Mouse (Mus musculus) lung, embryonic 14.5 days (tissue): ENCODE results near the gene Ntrk3. TPM values are rescaled to one million over a fixed set of nuclear protein-coding genes. Genes with fewer than 3 reads are reported as not detected.

Experiments
- ATAC-seq: fragments of 200-750 bp; cut with Nextera tagmentation; 2 replicates; pipeline ENCODE4 v1.8.0; 2017; ENCODE audit warnings: mild to moderate bottlenecking, moderate TSS enrichment, moderate library complexity; ENCODE audit not compliant: insufficient read depth
- DNase-seq: peaks from one replicate; pipeline ENCODE4 v3.0.0-alpha.2; 2015
- H3K27ac ChIP-seq: fragments of 300-500 bp; sonication (generic); 2 replicates; pipeline ENCODE4 v1.5.1; 2014; ENCODE audit warnings: low read depth, mild to moderate bottlenecking, moderate library complexity
- H3K27me3 ChIP-seq: fragments of 300-500 bp; sonication (generic); 2 replicates; pipeline ENCODE4 v1.6.1; 2014; ENCODE audit warnings: low read length, control low read depth; ENCODE audit not compliant: insufficient read depth
- H3K36me3 ChIP-seq: fragments of 300-500 bp; sonication (generic); 2 replicates; pipeline ENCODE4 v1.6.1; 2014; ENCODE audit warnings: control low read depth; ENCODE audit not compliant: insufficient read depth
- H3K4me1 ChIP-seq: fragments of 300-500 bp; sonication (generic); 2 replicates; pipeline ENCODE4 v1.6.1; 2014; ENCODE audit warnings: antibody characterized with exemption, control low read depth; ENCODE audit not compliant: insufficient read depth
- H3K4me2 ChIP-seq: fragments of 300-500 bp; sonication (generic); 2 replicates; pipeline ENCODE4 v1.6.1; 2014; ENCODE audit warnings: mild to moderate bottlenecking
- H3K4me3 ChIP-seq: fragments of 300-500 bp; sonication (generic); 2 replicates; pipeline ENCODE4 v1.5.1; 2014; ENCODE audit warnings: low read depth, low read length
- H3K9ac ChIP-seq: fragments of 300-500 bp; sonication (generic); 2 replicates; pipeline ENCODE4 v1.6.1; 2014
- H3K9me3 ChIP-seq: fragments of 300-500 bp; sonication (generic); 2 replicates; pipeline ENCODE4 v1.6.1; 2016; ENCODE audit warnings: low read depth, low read length, control low read depth
- CTCF ChIP-seq: IDR thresholded peaks from 2 replicates; pipeline ENCODE4 v1.5.1; 2016; ENCODE audit warnings: antibody characterized with exemption, low read depth
- WGBS: fragments of 180-500 bp; shearing (Covaris S2); extraction: QIAGEN DNeasy Blood & Tissue Kit; methylation state at CpG from one replicate; pipeline ENCODE4 v1.1.7; 2014; 5-methylcytosine and 5-hydroxymethylcytosine counted together
- polyA plus RNA-seq: library from polyadenylated mRNA; unstranded; fragments of >200 nt; fragmentation: Nextera tagmentation; extraction: Ambion mirVana; gene quantifications from 2 replicates; pipeline ENCODE4 v1.2.1, GENCODE M21; 2014

The Ntrk3 gene
- polyA plus RNA-seq, 1 experiment from 2014 or later: 0.36 TPM

GRCm38 (mm10) chr7:78549461-78549860, 188.4 kb downstream of the Ntrk3 start:
- Histone ChIP-seq H3K9ac (no peak overlapping the region), H3K4me1 (no peaks in the 10 kb centered on the region), H3K27me3 (no peaks in the 10 kb centered on the region), H3K4me3 (no peak overlapping the region), H3K4me2 (no peak overlapping the region), H3K9me3 (peaks cover 3% of the 10 kb centered on the region; the same call in 1 of the 2 replicates), H3K27ac (no peak overlapping the region), H3K36me3 (no peaks in the 10 kb centered on the region)
- no peak for TF ChIP-seq CTCF
- 84% methylated on average over 8 of the region's 8 CpGs for WGBS
- ATAC-seq (no peak), DNase-seq (no peak)

- no peak for TF ChIP-seq CTCF
- H3K9me3 ChIP-seq: peaks cover 3% of the 10 kb centered on the region; the same call in 1 of the 2 replicates
- 76% methylated on average over 5 of the region's 5 CpGs for WGBS
- H3K4me2 ChIP-seq: no peak overlapping the region
- no peak for ATAC-seq
- no peaks in the 10 kb centered on the region for H3K27me3 ChIP-seq
- H3K4me3 ChIP-seq: no peak overlapping the region
- DNase-seq: no peak
- no peaks in the 10 kb centered on the region for H3K36me3 ChIP-seq
- H3K9ac ChIP-seq: no peak overlapping the region
- H3K27ac ChIP-seq: no peak overlapping the region
- no peaks in the 10 kb centered on the region for H3K4me1 ChIP-seq
Measured at GRCm38 (mm10) chr7:78548721-78549120, 189.1 kb downstream of the Ntrk3 start.

- Histone ChIP-seq H3K36me3 (no peaks in the 10 kb centered on the region), H3K27ac (no peak overlapping the region), H3K4me3 (no peak overlapping the region), H3K9ac (no peak overlapping the region), H3K9me3 (peaks cover 3% of the 10 kb centered on the region; the same call in 1 of the 2 replicates), H3K4me1 (no peaks in the 10 kb centered on the region), H3K27me3 (no peaks in the 10 kb centered on the region), H3K4me2 (no peak overlapping the region)
- WGBS: 70% methylated on average over 10 of the region's 10 CpGs
- DNase-seq (no peak), ATAC-seq (no peak)
- TF ChIP-seq CTCF: no peak
Measured at GRCm38 (mm10) chr7:78546551-78546950, 191.3 kb downstream of the Ntrk3 start.

GRCm38 (mm10) chr7:78542468-78542867, 195.3 kb downstream of the Ntrk3 start:
- Histone ChIP-seq H3K27me3 (no peaks in the 10 kb centered on the region), H3K9ac (no peak overlapping the region), H3K9me3 (peaks cover 3% of the 10 kb centered on the region; the same call in 1 of the 2 replicates), H3K27ac (no peak overlapping the region), H3K4me2 (no peak overlapping the region), H3K4me3 (no peak overlapping the region), H3K4me1 (no peaks in the 10 kb centered on the region), H3K36me3 (no peaks in the 10 kb centered on the region)
- WGBS: 55% methylated on average over 4 of the region's 4 CpGs
- ATAC-seq (no peak), DNase-seq (no peak)
- TF ChIP-seq CTCF: no peak

- ATAC-seq (no peak), DNase-seq (peak; percentile 59)
- WGBS: 12% methylated on average over 6 of the region's 6 CpGs
- Histone ChIP-seq H3K27me3 (no peaks in the 10 kb centered on the region), H3K27ac (no peak overlapping the region), H3K4me1 (no peaks in the 10 kb centered on the region), H3K9me3 (no peaks in the 10 kb centered on the region), H3K4me2 (no peak overlapping the region), H3K36me3 (no peaks in the 10 kb centered on the region), H3K9ac (no peak overlapping the region), H3K4me3 (no peak overlapping the region)
- TF ChIP-seq CTCF: no peak
Measured at GRCm38 (mm10) chr7:78530286-78530685, 207.5 kb downstream of the Ntrk3 start.

- H3K36me3 ChIP-seq: no peaks in the 10 kb centered on the region
- H3K4me1 ChIP-seq: no peaks in the 10 kb centered on the region
- no peaks in the 10 kb centered on the region for H3K9me3 ChIP-seq
- no peaks in the 10 kb centered on the region for H3K27me3 ChIP-seq
- ATAC-seq (no peak), DNase-seq (no peak)
- TF ChIP-seq CTCF: no peak
- H3K9ac ChIP-seq: no peak overlapping the region
- no peak overlapping the region for H3K4me2 ChIP-seq
- no peak overlapping the region for H3K27ac ChIP-seq
- H3K4me3 ChIP-seq: no peak overlapping the region
- whole genome bisulfite sequencing: 66% methylated on average over 3 of the region's 3 CpGs
Measured at GRCm38 (mm10) chr7:78528008-78528407, 209.8 kb downstream of the Ntrk3 start.

- DNase-seq (no peak), ATAC-seq (no peak)
- Histone ChIP-seq H3K9ac (no peak overlapping the region), H3K9me3 (no peaks in the 10 kb centered on the region), H3K27me3 (no peaks in the 10 kb centered on the region), H3K4me3 (no peak overlapping the region), H3K36me3 (no peaks in the 10 kb centered on the region), H3K4me2 (no peak overlapping the region), H3K4me1 (no peaks in the 10 kb centered on the region), H3K27ac (no peak overlapping the region)
- TF ChIP-seq CTCF: no peak
- 39% methylated on average over 4 of the region's 4 CpGs for WGBS
Measured at GRCm38 (mm10) chr7:78527564-78527963, 210.2 kb downstream of the Ntrk3 start.
